13 mouse cellular contexts compared by ENCODE assay signal in genomic region chr17:11385246-11385645, GRCm38 (mm10).
DNase-seq lines count a peak whose midpoint lies in the region; ATAC-seq lines count a peak whose summit lies in the region.
"Had no signal": no experiment of that assay in that cellular context is flagged by ENCODE, and none has a peak within 500 bp of the region (broad histone marks: within the 10 kb centered on the region; RNA-seq: fewer than 3 reads in every experiment).

No protein-coding gene starts in this region.

- H3K9me3 ChIP-seq in heart, embryonic 11.5 days (replicated peaks; ENCODE audit: control insufficient read depth, low read length), result no peaks in the 10 kb centered on the region
- no peaks in the 10 kb centered on the region for H3K9me3 ChIP-seq in hindbrain, embryonic 14.5 days (ENCODE audit: control insufficient read depth, low read length)
- H3K9me3 ChIP-seq: forebrain, embryonic 10.5 days; heart, embryonic 15.5 days; liver, embryonic 12.5 days had no signal

- H3K27ac ChIP-seq in heart, embryonic 11.5 days (ENCODE audit: low read depth, low read length), result no peak overlapping the region
- H3K27ac ChIP-seq in hindbrain, embryonic 14.5 days, result no peak overlapping the region
- H3K27ac ChIP-seq: forebrain, embryonic 10.5 days; heart, embryonic 15.5 days; liver, embryonic 12.5 days had no signal

- no peak overlapping the region for H3K4me3 ChIP-seq in heart, embryonic 11.5 days (ENCODE audit: low read depth, low read length)
- H3K4me3 ChIP-seq in hindbrain, embryonic 14.5 days (replicated peaks; ENCODE audit: low read length), result no peak overlapping the region
- H3K4me3 ChIP-seq: forebrain, embryonic 10.5 days; heart, embryonic 15.5 days; liver, embryonic 12.5 days had no signal

- H3K4me2 ChIP-seq in heart, embryonic 11.5 days, result no peak overlapping the region
- no peak overlapping the region for H3K4me2 ChIP-seq in hindbrain, embryonic 14.5 days (replicated peaks)
- H3K4me2 ChIP-seq: heart, embryonic 15.5 days; liver, embryonic 12.5 days had no signal

- DNase-seq in heart, adult 11 months, result peak; percentile 64
- peak; percentile 39 to 62 for DNase-seq in cerebellum, postnatal 25 days
- DNase-seq in layer of hippocampus, postnatal 25 days (ENCODE audit: extremely low spot score in 1 of 2, low spot score in 1 of 2), result peak; percentile 22 to 28
- DNase-seq in right cerebral cortex, postnatal 25 days, result peak; percentile 75
- no peak for DNase-seq in adrenal gland, postnatal 36 days
- no peak for DNase-seq in hindbrain, embryonic 14.5 days (ENCODE audit: low spot score)
- DNase-seq in lung, postnatal 10 days, result no peak
- DNase-seq: B cell, adult 2 months; kidney, adult 2 months had no signal

- no peaks in the 10 kb centered on the region for H3K27me3 ChIP-seq in heart, embryonic 11.5 days (ENCODE audit: control insufficient read depth, insufficient read depth, low read length)
- no peaks in the 10 kb centered on the region for H3K27me3 ChIP-seq in hindbrain, embryonic 14.5 days (ENCODE audit: control insufficient read depth, insufficient read depth, low read length)
- H3K27me3 ChIP-seq: heart, embryonic 15.5 days; liver, embryonic 12.5 days had no signal

- H3K36me3 ChIP-seq in heart, embryonic 11.5 days (ENCODE audit: control insufficient read depth, insufficient read depth, low read length), result no peaks in the 10 kb centered on the region
- no peaks in the 10 kb centered on the region for H3K36me3 ChIP-seq in hindbrain, embryonic 14.5 days (replicated peaks; ENCODE audit: control insufficient read depth, insufficient read depth)
- H3K36me3 ChIP-seq: forebrain, embryonic 10.5 days; heart, embryonic 15.5 days; liver, embryonic 12.5 days had no signal

- no peak for ATAC-seq in heart, embryonic 11.5 days (replicated peaks; ENCODE audit: insufficient number of reproducible peaks, low FRiP score, low TSS enrichment)
- no peak for ATAC-seq in hindbrain, embryonic 14.5 days (ENCODE audit: low FRiP score)
- ATAC-seq: liver, embryonic 12.5 days had no signal

- 82% methylated on average over 4 of the region's 4 CpGs for WGBS in heart, embryonic 11.5 days (ENCODE audit: insufficient replicate concordance)
- 86% methylated on average over 4 of the region's 4 CpGs for WGBS in hindbrain, embryonic 14.5 days

- no peak overlapping the region for H3K9ac ChIP-seq in heart, embryonic 11.5 days (ENCODE audit: low read depth, low read length)
- no peak overlapping the region for H3K9ac ChIP-seq in hindbrain, embryonic 14.5 days
- H3K9ac ChIP-seq: heart, embryonic 15.5 days; liver, embryonic 12.5 days had no signal

- no peaks in the 10 kb centered on the region for H3K4me1 ChIP-seq in heart, embryonic 11.5 days (ENCODE audit: control insufficient read depth, insufficient read depth, low read length)
- no peaks in the 10 kb centered on the region for H3K4me1 ChIP-seq in hindbrain, embryonic 14.5 days (replicated peaks; ENCODE audit: control insufficient read depth, insufficient read depth, low read length)
- H3K4me1 ChIP-seq: forebrain, embryonic 10.5 days; heart, embryonic 15.5 days; liver, embryonic 12.5 days had no signal

Comparison
In these comparisons a context has a peak if more than half of its experiments do, and no peak if none do; other contexts are left out.
1. DNase-seq: peak in heart, adult 11 months (single experiment), cerebellum, postnatal 25 days (2 of 2), layer of hippocampus, postnatal 25 days (2 of 2) and right cerebral cortex, postnatal 25 days (single experiment); none in adrenal gland, postnatal 36 days (0 of 2), hindbrain, embryonic 14.5 days (single experiment) and lung, postnatal 10 days (single experiment).